Mouse (Mus musculus) forebrain, embryonic 11.5 days (tissue): ENCODE measurements at regions not wholly inside any gene's neighbourhood (a gene's known extent, or its start where the extent isn't known, plus 50 kb on each side); places are given as distances from the start of the nearest gene placed in this dataset.
A peak's percentile ranks its signal among the peaks of the same experiment; 100 is the strongest.

Experiments used
- ATAC-seq: fragments of 200-750 bp; cut with Nextera tagmentation; replicated peaks from 2 replicates; pipeline ENCODE4 v1.8.0; 2017; ENCODE audit warnings: moderate TSS enrichment; ENCODE audit not compliant: low FRiP score
- DNase-seq: peaks from one replicate; pipeline ENCODE4 v3.0.0-alpha.2; 2017; ENCODE audit warnings: low spot score
- H3K27ac ChIP-seq: fragments of 300-500 bp; sonication (generic); 2 replicates; pipeline ENCODE4 v1.5.1; 2014; ENCODE audit warnings: low read depth, low read length
- H3K27me3 ChIP-seq: fragments of 300-500 bp; sonication (generic); 2 replicates; pipeline ENCODE4 v1.6.1; 2014; ENCODE audit warnings: mild to moderate bottlenecking, low read length, mixed read lengths; ENCODE audit not compliant: control insufficient read depth, insufficient read depth
- H3K36me3 ChIP-seq: fragments of 300-500 bp; sonication (generic); 2 replicates; pipeline ENCODE4 v1.6.1; 2014; ENCODE audit warnings: mild to moderate bottlenecking, low read length, moderate library complexity, mixed read lengths; ENCODE audit not compliant: control insufficient read depth, insufficient read depth
- H3K4me1 ChIP-seq: fragments of 300-500 bp; sonication (generic); replicated peaks from 2 replicates; pipeline ENCODE4 v1.6.1; 2014; ENCODE audit warnings: low read length, mixed read lengths; ENCODE audit not compliant: control insufficient read depth, insufficient read depth
- H3K4me2 ChIP-seq: fragments of 300-500 bp; sonication (generic); 2 replicates; pipeline ENCODE4 v1.6.1; 2014; ENCODE audit warnings: low read depth, mild to moderate bottlenecking, low read length, moderate library complexity, mixed read lengths; ENCODE audit not compliant: severe bottlenecking
- H3K4me3 ChIP-seq: fragments of 300-500 bp; sonication (generic); 2 replicates; pipeline ENCODE4 v1.5.1; 2014; ENCODE audit warnings: low read depth, low read length
- H3K9ac ChIP-seq: fragments of 300-500 bp; sonication (generic); 2 replicates; pipeline ENCODE4 v1.6.1; 2014; ENCODE audit warnings: low read length
- H3K9me3 ChIP-seq: fragments of 300-500 bp; sonication (generic); 2 replicates; pipeline ENCODE4 v1.6.1; 2016; ENCODE audit warnings: low read length, mixed read lengths; ENCODE audit not compliant: control insufficient read depth
- WGBS: fragments of 180-500 bp; shearing (Covaris S2); extraction: QIAGEN DNeasy Blood & Tissue Kit; methylation state at CpG from one replicate; pipeline ENCODE4 v1.1.7; 2014; 5-methylcytosine and 5-hydroxymethylcytosine counted together

GRCm38 (mm10) chr8:116223235-116223634 is 281.5 kb upstream of the Dynlrb2 start:
- H3K4me3 ChIP-seq: no peak overlapping the region
- H3K4me1 ChIP-seq: no peaks in the 10 kb centered on the region
- 97% methylated on average over 2 of the region's 2 CpGs for WGBS
- DNase-seq: no peak
- no peak overlapping the region for H3K9ac ChIP-seq
- no peak for ATAC-seq
- H3K27me3 ChIP-seq: no peaks in the 10 kb centered on the region
- H3K9me3 ChIP-seq: no peaks in the 10 kb centered on the region
- no peak overlapping the region for H3K27ac ChIP-seq
- H3K4me2 ChIP-seq: no peak overlapping the region
- no peaks in the 10 kb centered on the region for H3K36me3 ChIP-seq

- Histone ChIP-seq H3K27ac (no peak overlapping the region), H3K4me3 (no peak overlapping the region), H3K4me1 (no peaks in the 10 kb centered on the region), H3K27me3 (no peaks in the 10 kb centered on the region), H3K36me3 (no peaks in the 10 kb centered on the region), H3K9ac (no peak overlapping the region), H3K4me2 (no peak overlapping the region), H3K9me3 (no peaks in the 10 kb centered on the region)
- ATAC-seq: no peak
- WGBS: 86% methylated on average over 5 of the region's 5 CpGs
- DNase-seq: no peak
These were observed 288.9 kb upstream of the Dynlrb2 start for GRCm38 (mm10) chr8:116215909-116216308.

- DNase-seq (no peak), ATAC-seq (no peak)
- 82% methylated on average over 5 of the region's 5 CpGs for WGBS
- no peaks in the 10 kb centered on the region for H3K27me3 ChIP-seq
- no peak overlapping the region for H3K4me2 ChIP-seq
- no peaks in the 10 kb centered on the region for H3K36me3 ChIP-seq
- H3K9ac ChIP-seq: no peak overlapping the region
- no peaks in the 10 kb centered on the region for H3K9me3 ChIP-seq
- no peak overlapping the region for H3K4me3 ChIP-seq
- H3K4me1 ChIP-seq: no peaks in the 10 kb centered on the region
- H3K27ac ChIP-seq: no peak overlapping the region
These were observed 289.4 kb upstream of the Dynlrb2 start for GRCm38 (mm10) chr8:116215286-116215860.

GRCm38 (mm10) chr8:116203631-116204030 is 301.1 kb upstream of the Dynlrb2 start:
- H3K36me3 ChIP-seq: no peaks in the 10 kb centered on the region
- DNase-seq (peak; percentile 72), ATAC-seq (peak; percentile 92)
- 9% methylated on average over 2 of the region's 2 CpGs for WGBS
- peak overlapping the region; percentile 26; the same call in 1 of the 2 replicates for H3K27ac ChIP-seq
- H3K27me3 ChIP-seq: no peaks in the 10 kb centered on the region
- peaks cover 6% of the 10 kb centered on the region; the same call in 1 of the 2 replicates for H3K9me3 ChIP-seq
- peaks cover 6% of the 10 kb centered on the region; the same call in 1 of the 2 replicates for H3K4me1 ChIP-seq
- no peak overlapping the region for H3K9ac ChIP-seq
- H3K4me3 ChIP-seq: no peak overlapping the region
- H3K4me2 ChIP-seq: no peak overlapping the region

- no peak for DNase-seq
- Histone ChIP-seq H3K4me1 (peaks cover 6% of the 10 kb centered on the region; the same call in 1 of the 2 replicates), H3K27me3 (no peaks in the 10 kb centered on the region), H3K4me3 (no peak overlapping the region), H3K9me3 (no peaks in the 10 kb centered on the region), H3K9ac (no peak overlapping the region), H3K4me2 (no peak overlapping the region), H3K27ac (no peak overlapping the region), H3K36me3 (no peaks in the 10 kb centered on the region)
- ATAC-seq: no peak
- WGBS: 77% methylated on average over 11 of the region's 11 CpGs
These were observed 304.2 kb upstream of the Dynlrb2 start for GRCm38 (mm10) chr8:116200459-116200999.

- H3K9me3 ChIP-seq: no peaks in the 10 kb centered on the region
- H3K4me3 ChIP-seq: no peak overlapping the region
- H3K9ac ChIP-seq: no peak overlapping the region
- H3K4me2 ChIP-seq: no peak overlapping the region
- H3K27ac ChIP-seq: no peak overlapping the region
- WGBS: 91% methylated on average over 9 of the region's 9 CpGs
- DNase-seq: no peak
- no peaks in the 10 kb centered on the region for H3K27me3 ChIP-seq
- H3K36me3 ChIP-seq: no peaks in the 10 kb centered on the region
- no peak for ATAC-seq
- no peaks in the 10 kb centered on the region for H3K4me1 ChIP-seq
These were observed 308.1 kb upstream of the Dynlrb2 start for GRCm38 (mm10) chr8:116196623-116197184.

- no peak overlapping the region for H3K4me2 ChIP-seq
- H3K27ac ChIP-seq: no peak overlapping the region
- DNase-seq: no peak
- no peak overlapping the region for H3K4me3 ChIP-seq
- no peaks in the 10 kb centered on the region for H3K9me3 ChIP-seq
- 18% methylated on average over 3 of the region's 3 CpGs for WGBS
- H3K27me3 ChIP-seq: no peaks in the 10 kb centered on the region
- ATAC-seq: no peak
- H3K36me3 ChIP-seq: no peaks in the 10 kb centered on the region
- no peaks in the 10 kb centered on the region for H3K4me1 ChIP-seq
- H3K9ac ChIP-seq: no peak overlapping the region
These were observed 312.7 kb upstream of the Dynlrb2 start for GRCm38 (mm10) chr8:116192096-116192495.

- WGBS: 92% methylated on average over 7 of the region's 7 CpGs
- no peaks in the 10 kb centered on the region for H3K9me3 ChIP-seq
- H3K4me1 ChIP-seq: no peaks in the 10 kb centered on the region
- DNase-seq: no peak
- no peak overlapping the region for H3K4me3 ChIP-seq
- no peaks in the 10 kb centered on the region for H3K36me3 ChIP-seq
- no peak overlapping the region for H3K9ac ChIP-seq
- no peaks in the 10 kb centered on the region for H3K27me3 ChIP-seq
- no peak overlapping the region for H3K27ac ChIP-seq
- no peak for ATAC-seq
- no peak overlapping the region for H3K4me2 ChIP-seq
These were observed 319.6 kb upstream of the Dynlrb2 start for GRCm38 (mm10) chr8:116185206-116185605.

GRCm38 (mm10) chr8:116184241-116184640 is 320.5 kb upstream of the Dynlrb2 start:
- ATAC-seq: no peak
- no peak for DNase-seq
- WGBS: 58% methylated on average over 8 of the region's 8 CpGs

More at GRCm38 (mm10) chr8:116184241-116184640, 320.5 kb upstream of the Dynlrb2 start:
- H3K36me3 ChIP-seq: no peaks in the 10 kb centered on the region
- H3K4me2 ChIP-seq: no peak overlapping the region
- H3K4me3 ChIP-seq: no peak overlapping the region
- H3K4me1 ChIP-seq: no peaks in the 10 kb centered on the region
- no peaks in the 10 kb centered on the region for H3K9me3 ChIP-seq
- no peaks in the 10 kb centered on the region for H3K27me3 ChIP-seq
- no peak overlapping the region for H3K27ac ChIP-seq
- no peak overlapping the region for H3K9ac ChIP-seq
